Mouse (Mus musculus) forebrain, embryonic 15.5 days (tissue): ENCODE results near the gene Hoxb6. TPM values are rescaled to one million over a fixed set of nuclear protein-coding genes. Genes with fewer than 3 reads are reported as not detected.

ENCODE experiments used
- ATAC-seq: fragments of 200-750 bp; cut with Nextera tagmentation; replicated peaks from 2 replicates; pipeline ENCODE4 v1.8.0; 2017; ENCODE audit warnings: mild to moderate bottlenecking, moderate TSS enrichment, moderate library complexity
- H3K27ac ChIP-seq: fragments of 300-500 bp; sonication (generic); replicated peaks from 2 replicates; pipeline ENCODE4 v1.5.1; 2015; ENCODE audit warnings: mild to moderate bottlenecking, inconsistent platforms
- H3K27me3 ChIP-seq: fragments of 300-500 bp; sonication (generic); 2 replicates; pipeline ENCODE4 v1.6.1; 2015; ENCODE audit warnings: inconsistent platforms
- H3K36me3 ChIP-seq: fragments of 300-500 bp; sonication (generic); 2 replicates; pipeline ENCODE4 v1.6.1; 2015; ENCODE audit warnings: mild to moderate bottlenecking, inconsistent platforms
- H3K4me1 ChIP-seq: fragments of 300-500 bp; sonication (generic); 2 replicates; pipeline ENCODE4 v1.6.1; 2015; ENCODE audit warnings: inconsistent platforms
- H3K4me2 ChIP-seq: fragments of 300-500 bp; sonication (generic); replicated peaks from 2 replicates; pipeline ENCODE4 v1.6.1; 2015; ENCODE audit warnings: mild to moderate bottlenecking, inconsistent platforms
- H3K4me3 ChIP-seq: fragments of 300-500 bp; sonication (generic); 2 replicates; pipeline ENCODE4 v1.5.1; 2015; ENCODE audit warnings: mild to moderate bottlenecking, inconsistent platforms
- H3K9ac ChIP-seq: fragments of 300-500 bp; sonication (generic); replicated peaks from 2 replicates; pipeline ENCODE4 v1.6.1; 2015; ENCODE audit warnings: mild to moderate bottlenecking, inconsistent platforms
- H3K9me3 ChIP-seq: fragments of 300-500 bp; sonication (generic); 2 replicates; pipeline ENCODE4 v1.6.1; 2016; ENCODE audit warnings: inconsistent platforms
- WGBS: fragments of 180-500 bp; shearing (Covaris S2); methylation state at CpG from one replicate; pipeline ENCODE4 v1.1.7; 2015; ENCODE audit warnings: mixed read lengths; 5-methylcytosine and 5-hydroxymethylcytosine counted together
- polyA plus RNA-seq: library from polyadenylated mRNA; unstranded; fragments of >200 nt; fragmentation: Nextera tagmentation; extraction: Ambion mirVana; gene quantifications from 2 replicates; pipeline ENCODE4 v1.2.1, GENCODE M21; 2015

The Hoxb6 gene
- polyA plus RNA-seq, 1 experiment from 2014 or later: not detected

DNA sequence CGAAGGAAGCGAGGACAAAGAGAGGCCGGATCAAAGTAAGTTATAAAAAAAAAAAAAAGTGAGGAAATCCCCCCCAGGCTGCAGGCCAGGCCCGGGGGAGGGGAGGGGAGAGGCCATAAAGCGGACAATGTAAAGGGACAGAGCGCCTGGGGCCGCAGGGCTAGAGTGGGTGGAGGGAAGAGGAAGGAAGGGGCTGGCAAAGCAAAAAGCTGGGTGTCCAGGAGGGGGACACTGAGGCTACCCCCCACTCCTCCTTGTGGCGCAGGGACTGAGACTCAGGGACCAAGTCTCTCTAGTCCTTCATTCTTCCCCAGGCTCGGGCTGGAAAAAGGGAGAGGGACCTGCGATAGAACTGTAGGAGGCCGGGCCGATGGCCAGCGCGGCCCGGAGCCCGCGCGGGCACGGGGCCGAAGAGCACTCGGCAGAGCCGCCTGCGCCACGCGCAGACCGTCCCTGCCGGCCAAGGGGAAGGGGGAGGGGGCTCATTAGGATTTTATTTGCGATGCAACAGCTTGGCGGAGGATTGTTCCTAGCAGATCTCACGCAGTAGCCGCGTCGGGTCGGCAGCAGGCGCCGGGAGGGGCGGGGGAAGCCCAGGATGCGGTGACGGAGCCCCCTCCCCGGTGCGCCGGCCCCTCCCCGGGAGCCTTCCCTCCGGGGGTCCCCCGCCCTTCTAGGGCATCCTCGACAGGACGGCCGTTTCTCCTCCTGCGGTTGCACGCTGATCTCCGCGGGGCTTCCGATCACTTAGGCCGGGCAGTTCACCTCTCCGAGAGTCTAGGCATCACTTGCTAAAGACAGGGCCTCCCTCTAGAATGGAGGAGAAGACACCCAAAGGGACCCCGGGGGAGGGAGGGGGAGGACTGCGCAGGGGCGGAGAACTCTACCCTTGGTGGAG, 20.0 kb upstream of the Hoxb6 start:
- Histone ChIP-seq H3K9me3 (no peaks in the 10 kb centered on the region), H3K27ac (no peak overlapping the region)
- under 1% methylated on average over 58 of the region's 58 CpGs for WGBS

DNA sequence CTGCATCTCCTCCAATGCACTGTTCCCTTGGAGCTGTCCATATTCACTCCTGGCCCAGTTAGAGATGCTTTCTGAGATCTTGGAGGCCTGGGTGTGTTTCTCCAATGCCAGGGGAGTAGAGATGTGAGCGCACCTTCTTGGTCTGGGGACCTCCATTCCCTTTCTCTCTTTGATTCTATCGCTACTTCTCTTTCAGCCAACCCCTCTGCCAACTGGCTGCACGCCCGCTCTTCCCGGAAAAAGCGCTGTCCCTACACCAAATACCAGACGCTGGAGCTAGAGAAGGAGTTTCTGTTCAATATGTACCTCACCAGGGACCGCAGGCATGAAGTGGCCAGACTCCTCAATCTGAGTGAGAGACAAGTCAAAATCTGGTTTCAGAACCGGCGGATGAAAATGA, 17.8 kb upstream of the Hoxb6 start:
- H3K27ac ChIP-seq: no peak overlapping the region
- H3K4me1 ChIP-seq: peaks cover 9% of the 10 kb centered on the region; the same call in 1 of the 2 replicates
- WGBS: 2% methylated on average over 10 of the region's 10 CpGs
- H3K36me3 ChIP-seq: no peaks in the 10 kb centered on the region
- no peak overlapping the region for H3K4me2 ChIP-seq
- H3K9ac ChIP-seq: no peak overlapping the region
- no peaks in the 10 kb centered on the region for H3K9me3 ChIP-seq
- ATAC-seq: no peak
- no peak overlapping the region for H3K4me3 ChIP-seq
- peaks cover 100% of the 10 kb centered on the region for H3K27me3 ChIP-seq

More for the DNA sequence above, 20.0 kb upstream of the Hoxb6 start:
- H3K9ac ChIP-seq: no peak overlapping the region
- peaks cover 9% of the 10 kb centered on the region; the same call in 1 of the 2 replicates for H3K4me1 ChIP-seq
- H3K4me3 ChIP-seq: peak overlapping the region; percentile 13; the same call in 1 of the 2 replicates
- no peak for ATAC-seq
- H3K4me2 ChIP-seq: peak overlapping the region; percentile 8; the same call in 1 of the 2 replicates
- no peaks in the 10 kb centered on the region for H3K36me3 ChIP-seq
- H3K27me3 ChIP-seq: peaks cover 99% of the 10 kb centered on the region

DNA sequence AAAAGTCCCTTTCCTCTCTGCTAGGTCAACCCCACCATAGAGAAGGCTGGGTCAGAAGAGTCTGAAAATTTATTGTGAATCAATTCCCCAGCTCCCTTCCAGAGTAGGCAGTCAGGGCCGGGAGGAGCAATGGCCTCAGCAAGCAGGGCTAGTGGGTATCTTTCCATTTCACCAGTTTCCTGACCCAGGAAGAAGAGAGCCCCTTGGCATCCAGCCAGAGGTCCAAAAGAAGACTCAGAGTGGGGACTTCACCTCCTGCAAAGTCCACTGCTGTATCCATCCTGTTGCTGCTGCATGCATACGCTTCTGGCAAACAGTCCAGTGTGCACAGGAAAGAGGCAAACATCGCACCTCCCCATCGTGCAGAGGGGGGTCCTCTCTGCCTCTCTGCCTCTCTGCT, 16.4 kb upstream of the Hoxb6 start:
- Histone ChIP-seq H3K27ac (no peak overlapping the region), H3K4me1 (peaks cover 8% of the 10 kb centered on the region; the same call in 1 of the 2 replicates), H3K27me3 (peaks cover 100% of the 10 kb centered on the region), H3K4me3 (no peak overlapping the region), H3K9ac (no peak overlapping the region), H3K9me3 (no peaks in the 10 kb centered on the region), H3K36me3 (no peaks in the 10 kb centered on the region), H3K4me2 (no peak overlapping the region)
- no peak for ATAC-seq
- 7% methylated on average over 4 of the region's 4 CpGs for WGBS

DNA sequence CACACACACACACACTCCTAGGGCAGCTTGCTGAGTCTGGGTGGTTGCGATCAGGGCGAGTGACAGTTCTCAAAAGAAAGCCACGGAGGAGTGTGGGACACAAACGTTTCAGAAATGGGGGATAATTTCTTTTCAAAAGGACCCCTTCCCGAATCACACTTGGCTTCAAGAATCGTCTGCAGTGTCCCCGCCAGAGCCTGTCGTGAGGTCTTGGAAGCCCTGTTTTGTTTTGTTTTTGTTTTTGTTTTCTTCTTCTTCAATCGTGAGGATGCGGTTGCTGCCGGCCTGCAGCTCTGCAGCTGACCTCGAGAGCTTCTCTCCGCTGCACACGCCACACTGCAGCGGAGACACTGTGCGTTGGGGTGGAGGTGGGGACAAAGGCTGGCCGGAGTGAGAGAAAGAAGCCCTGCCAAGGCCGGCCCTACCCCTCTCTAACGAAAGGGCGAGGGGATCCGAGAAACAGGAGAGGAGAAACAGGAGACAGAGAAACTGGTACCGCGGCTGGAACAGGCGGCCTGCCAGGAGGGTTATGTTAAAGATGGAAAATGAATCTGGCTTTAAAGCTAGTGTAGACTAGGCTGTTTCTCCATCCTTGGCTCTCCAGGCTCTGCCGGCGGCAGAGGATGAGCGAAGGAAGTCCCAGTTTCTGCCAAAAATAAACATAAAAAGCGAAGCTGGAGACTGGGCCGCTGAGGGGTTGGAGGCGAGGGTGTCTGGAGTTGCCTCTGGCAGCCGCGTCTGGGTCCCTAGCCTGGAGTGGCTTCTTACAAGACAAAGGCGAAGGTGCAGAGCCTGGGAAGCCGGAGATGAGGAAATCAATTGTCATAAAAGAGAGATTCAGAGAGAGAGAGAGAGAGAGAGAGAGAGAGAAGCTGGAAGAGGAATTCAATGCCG, 14.9 kb upstream of the Hoxb6 start:
- 1% methylated on average over 35 of the region's 35 CpGs for WGBS
- Histone ChIP-seq H3K27ac (no peak overlapping the region), H3K36me3 (no peaks in the 10 kb centered on the region), H3K4me2 (no peak overlapping the region), H3K9me3 (no peaks in the 10 kb centered on the region), H3K4me3 (no peak overlapping the region), H3K9ac (no peak overlapping the region), H3K27me3 (peaks cover 100% of the 10 kb centered on the region), H3K4me1 (peaks cover 2% of the 10 kb centered on the region; the same call in 1 of the 2 replicates)
- ATAC-seq: no peak

DNA sequence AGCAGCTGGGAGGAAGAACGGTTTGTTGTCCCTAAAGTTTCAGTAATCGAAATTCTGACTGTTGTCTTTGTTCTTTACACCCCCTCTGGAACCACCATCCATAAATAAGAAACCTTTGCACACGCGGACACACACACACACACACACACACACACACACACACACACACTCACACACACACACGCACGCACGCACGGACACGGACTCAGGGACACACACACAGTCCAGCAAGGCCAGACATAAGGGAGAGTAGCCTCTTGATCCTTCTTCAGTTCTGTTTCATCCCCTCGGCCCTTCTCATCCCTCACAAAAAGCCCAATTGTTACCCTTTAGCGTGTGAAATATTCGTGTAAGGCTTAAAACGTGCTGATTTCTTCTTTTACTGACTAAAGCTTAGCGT, 14.0 kb upstream of the Hoxb6 start:
- Histone ChIP-seq H3K4me1 (no peaks in the 10 kb centered on the region), H3K9me3 (no peaks in the 10 kb centered on the region), H3K36me3 (no peaks in the 10 kb centered on the region), H3K9ac (no peak overlapping the region), H3K27ac (no peak overlapping the region), H3K27me3 (peaks cover 100% of the 10 kb centered on the region), H3K4me3 (no peak overlapping the region), H3K4me2 (no peak overlapping the region)
- no peak for ATAC-seq
- WGBS: 12% methylated on average over 14 of the region's 14 CpGs

DNA sequence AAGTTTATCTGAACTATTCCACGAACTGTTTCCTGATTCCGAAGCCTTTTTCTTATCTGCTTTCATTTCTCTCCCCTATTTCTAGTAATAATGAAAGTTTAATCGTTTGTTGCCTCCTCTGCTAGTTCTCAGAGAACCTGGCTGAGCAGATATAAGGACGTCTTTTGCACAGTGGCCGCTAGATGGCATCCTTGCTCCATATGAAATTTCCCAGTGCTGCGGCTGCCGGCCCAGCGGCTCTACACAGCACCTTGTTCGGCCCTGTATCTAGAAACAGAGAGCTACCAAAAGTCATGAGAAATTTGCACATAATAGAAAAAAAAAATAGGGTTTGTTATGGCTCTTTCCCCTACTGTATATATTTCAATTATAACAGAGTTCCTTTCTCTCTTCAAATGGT, 13.5 kb upstream of the Hoxb6 start:
- Histone ChIP-seq H3K9ac (no peak overlapping the region), H3K9me3 (no peaks in the 10 kb centered on the region), H3K36me3 (no peaks in the 10 kb centered on the region), H3K27ac (no peak overlapping the region), H3K27me3 (peaks cover 100% of the 10 kb centered on the region), H3K4me1 (no peaks in the 10 kb centered on the region), H3K4me2 (no peak overlapping the region), H3K4me3 (no peak overlapping the region)
- WGBS: under 1% methylated on average over 9 of the region's 9 CpGs
- no peak; the same call in 1 of the 2 replicates for ATAC-seq

DNA sequence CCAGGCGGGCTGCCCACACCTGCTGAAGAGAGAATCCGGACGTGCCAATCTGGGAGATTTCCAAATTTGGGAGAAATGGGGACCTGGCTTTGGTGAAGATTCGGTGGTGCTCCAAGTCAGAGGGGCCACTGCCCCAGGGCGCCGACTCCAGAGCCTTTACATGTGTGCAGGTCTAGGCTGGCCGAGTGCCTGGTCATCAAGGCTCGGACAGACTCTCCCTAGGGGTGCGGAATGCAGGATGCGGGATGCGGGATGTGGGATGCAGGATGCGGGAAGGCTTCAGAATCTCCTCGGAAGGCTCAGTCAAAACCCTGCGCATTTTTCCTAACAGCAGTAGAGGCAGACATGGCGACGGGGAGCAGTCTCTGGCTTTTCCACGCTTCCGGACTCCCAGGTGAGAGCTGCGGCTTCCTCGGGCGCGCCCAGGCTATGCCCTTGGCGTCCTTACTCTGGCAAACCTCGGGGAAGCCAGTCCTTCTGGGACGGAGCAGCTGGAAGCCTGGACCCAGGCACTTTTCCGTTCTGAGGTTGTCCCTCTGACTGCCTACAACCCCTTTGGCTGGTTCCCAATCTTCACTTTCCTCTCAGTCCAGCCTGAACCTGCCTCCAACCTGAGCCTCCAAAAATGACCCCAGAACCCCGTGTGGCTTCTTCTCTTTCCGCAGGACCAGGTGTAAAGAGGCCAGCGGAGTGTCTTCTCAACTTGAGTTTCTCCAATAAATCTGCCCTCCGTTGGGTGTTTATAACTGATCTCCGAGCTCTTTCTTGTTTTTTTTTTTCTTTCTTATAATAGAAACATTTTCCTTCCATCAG, 12.6 kb upstream of the Hoxb6 start:
- Histone ChIP-seq H3K9ac (no peak overlapping the region), H3K4me2 (no peak overlapping the region), H3K9me3 (no peaks in the 10 kb centered on the region), H3K36me3 (no peaks in the 10 kb centered on the region), H3K4me1 (peaks cover 8% of the 10 kb centered on the region), H3K27me3 (peaks cover 100% of the 10 kb centered on the region), H3K27ac (no peak overlapping the region), H3K4me3 (no peak overlapping the region)
- no peak for ATAC-seq
- WGBS: 2% methylated on average over 31 of the region's 31 CpGs

DNA sequence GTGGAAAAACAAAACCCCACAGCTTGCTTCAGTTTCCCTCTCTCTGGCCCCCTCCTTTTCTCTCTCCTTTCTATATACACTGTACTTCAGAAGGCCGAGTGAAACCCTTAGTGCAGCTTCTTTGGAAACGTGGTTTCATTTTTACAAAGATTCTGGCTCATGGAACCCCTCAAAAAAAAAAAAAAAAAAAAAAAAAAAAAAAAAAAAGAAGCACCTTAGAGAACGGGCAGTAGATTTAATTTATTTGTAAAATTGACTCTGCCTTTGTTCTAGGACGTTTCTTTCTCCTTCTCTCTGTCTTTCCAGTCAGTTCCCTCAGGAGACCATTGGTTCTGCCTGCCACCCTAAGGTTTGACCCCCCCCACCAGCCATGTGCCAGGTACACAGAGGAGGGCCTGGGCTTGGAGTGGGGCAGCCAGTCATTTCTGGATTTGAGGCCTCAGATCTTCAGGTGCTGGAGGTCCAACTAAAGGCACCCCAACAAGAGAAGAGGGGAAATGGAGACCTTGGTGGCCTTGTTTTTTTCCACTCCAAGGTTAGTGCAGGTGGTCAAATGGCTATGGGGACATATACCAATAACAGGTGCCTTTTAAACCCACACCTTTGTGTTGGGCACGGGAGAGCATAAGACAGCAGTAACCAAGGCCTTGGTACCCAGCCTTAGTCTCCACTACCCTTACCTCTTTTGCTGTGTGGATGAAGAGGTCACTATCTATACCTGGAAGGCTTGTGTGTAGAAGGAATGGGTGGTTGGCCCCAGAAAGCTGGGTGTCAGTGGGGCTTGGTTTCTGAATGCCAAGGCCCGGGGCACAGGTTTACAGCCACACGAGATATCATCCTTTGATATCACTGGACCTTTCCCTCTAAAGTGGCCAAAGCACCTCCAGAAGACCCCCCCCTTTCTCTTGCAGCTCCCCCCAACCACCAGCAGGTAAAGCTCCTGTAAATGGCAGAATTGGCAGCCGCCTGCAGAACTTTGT, 11.6 kb upstream of the Hoxb6 start:
- ATAC-seq: no peak
- no peak overlapping the region for H3K27ac ChIP-seq

DNA sequence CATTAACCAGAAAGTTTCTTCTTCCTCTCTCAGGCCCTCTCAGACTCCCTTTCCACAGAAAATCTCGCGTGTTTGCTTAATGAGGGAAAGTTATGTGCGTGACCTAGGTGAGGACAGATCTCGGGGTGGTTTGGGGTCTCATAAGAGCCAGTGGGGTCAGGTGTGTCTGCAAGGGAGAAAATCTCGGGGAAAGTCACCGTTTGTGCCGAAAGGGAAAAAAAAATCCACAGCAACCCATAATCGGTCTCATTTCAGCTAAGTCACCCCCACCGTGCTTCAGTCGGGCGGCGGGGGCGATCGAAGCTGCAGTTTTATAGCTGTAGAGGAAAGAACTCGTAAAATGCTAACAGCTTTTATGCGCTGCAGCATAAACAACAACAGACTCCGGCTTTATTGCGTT, 10.9 kb upstream of the Hoxb6 start:
- WGBS: 3% methylated on average over 18 of the region's 18 CpGs

More for the DNA sequence above, 11.6 kb upstream of the Hoxb6 start:
- Histone ChIP-seq H3K9ac (no peak overlapping the region), H3K36me3 (no peaks in the 10 kb centered on the region), H3K4me3 (no peak overlapping the region), H3K4me1 (peaks cover 9% of the 10 kb centered on the region), H3K4me2 (no peak overlapping the region), H3K9me3 (no peaks in the 10 kb centered on the region), H3K27me3 (peaks cover 98% of the 10 kb centered on the region)
- WGBS: 8% methylated on average over 8 of the region's 8 CpGs

DNA sequence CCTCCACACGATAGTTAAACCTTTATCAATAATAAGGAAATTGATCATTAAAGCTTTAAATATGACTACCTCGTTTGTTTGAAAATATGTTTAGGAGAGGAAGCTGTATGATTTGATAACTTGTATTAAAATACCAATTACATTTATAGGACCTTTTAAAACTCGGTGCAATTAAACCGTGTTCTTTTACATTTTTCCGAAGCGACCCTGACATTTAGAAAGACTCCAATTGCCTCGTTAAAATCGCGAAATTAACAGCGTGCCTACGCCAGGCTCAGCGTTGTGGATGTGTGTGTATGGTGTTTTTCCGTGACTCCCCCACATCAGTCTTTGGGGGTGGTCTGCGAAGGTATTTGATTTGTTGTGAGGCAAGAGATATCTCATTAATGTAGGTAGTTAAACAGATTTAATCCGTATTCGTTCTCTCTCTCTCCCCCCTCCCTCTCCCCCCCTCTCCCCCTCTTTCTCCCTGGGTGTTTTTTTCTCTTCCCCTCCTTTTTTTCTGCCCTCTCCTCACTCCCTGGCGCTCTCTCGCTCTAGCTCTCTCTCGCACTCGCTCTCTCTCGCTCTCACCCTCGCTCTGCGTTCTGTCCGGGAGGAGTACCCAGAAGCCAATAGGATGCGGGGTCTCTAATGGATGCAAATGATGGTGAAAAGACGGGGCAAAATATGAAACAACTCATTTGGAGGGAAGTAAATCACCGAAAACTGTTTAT, 10.3 kb upstream of the Hoxb6 start, which contains the start of gene Hoxb8:
Gene Hoxb8, plus strand, starts transcription at position 51 of the 716 bp plus-strand sequence.
- H3K27ac ChIP-seq: no peak within 1 kb of the TSS
- H3K4me1 ChIP-seq: peaks cover 13% of the 10 kb centered on the region
- peaks cover 98% of the 10 kb centered on the region for H3K27me3 ChIP-seq
- 1% methylated on average over 27 of the region's 27 CpGs for WGBS
- H3K4me2 ChIP-seq: no peak within 1 kb of the TSS
- no peak for ATAC-seq
- H3K9ac ChIP-seq: no peak within 1 kb of the TSS
- H3K9me3 ChIP-seq: no peaks in the 10 kb centered on the region
- H3K4me3 ChIP-seq: no peak within 1 kb of the TSS
- no peaks in the 10 kb centered on the region for H3K36me3 ChIP-seq

More for the DNA sequence above, 10.9 kb upstream of the Hoxb6 start:
- H3K4me3 ChIP-seq: no peak overlapping the region
- H3K36me3 ChIP-seq: no peaks in the 10 kb centered on the region
- no peaks in the 10 kb centered on the region for H3K9me3 ChIP-seq
- peaks cover 98% of the 10 kb centered on the region for H3K27me3 ChIP-seq
- no peak overlapping the region for H3K27ac ChIP-seq
- ATAC-seq: no peak
- H3K4me2 ChIP-seq: no peak overlapping the region
- peaks cover 9% of the 10 kb centered on the region for H3K4me1 ChIP-seq
- no peak overlapping the region for H3K9ac ChIP-seq
